Mouse (Mus musculus) ovary, postnatal 36 days (tissue): ENCODE measurements around the gene Pitpnm3.

Source experiments
- DNase-seq: peaks from one replicate; pipeline ENCODE4 v3.0.0; 2022; ENCODE audit warnings: low spot score, mixed read lengths

Pitpnm3 gene

DNA sequence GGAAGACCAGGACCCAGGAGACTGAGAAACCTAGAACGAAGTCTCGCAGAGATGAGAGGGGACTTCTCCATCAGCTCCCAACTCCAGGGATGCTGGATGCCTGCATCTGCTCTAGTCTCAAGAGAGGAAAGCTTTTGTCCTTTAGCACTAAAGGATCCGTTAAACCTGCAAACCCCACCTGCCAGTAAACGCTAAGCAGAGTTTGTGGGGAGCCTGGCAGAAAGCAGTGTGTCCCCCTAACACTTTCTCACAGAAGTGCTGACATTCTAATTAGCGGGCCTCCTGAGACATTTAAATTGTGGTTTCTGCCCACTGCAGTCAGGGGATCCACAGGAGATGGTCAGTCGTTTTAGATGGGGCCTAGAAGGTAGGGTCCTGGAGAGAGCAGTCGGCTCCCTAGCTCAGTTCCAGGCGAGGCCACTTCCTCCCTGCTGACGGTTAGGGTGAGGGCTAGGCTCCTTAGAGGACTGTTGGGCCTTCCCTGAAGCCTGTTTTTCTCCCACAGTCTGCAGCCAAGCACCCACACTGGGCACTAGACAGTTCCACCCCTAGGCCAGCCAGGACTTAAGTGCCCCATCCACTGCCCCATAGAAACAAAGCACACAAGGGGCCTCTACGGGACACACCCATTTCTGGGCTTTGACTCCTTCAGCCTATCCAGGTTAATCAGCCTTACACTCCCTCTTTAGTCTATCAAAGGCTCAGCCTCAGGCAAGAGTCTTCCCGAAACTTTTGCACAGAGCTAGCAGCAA lies 829 bp upstream of the Pitpnm3 start:
- DNase-seq: no peak

- DNase-seq: no peak
These were observed 819 bp downstream of the Pitpnm3 start for GRCm38 (mm10) chr11:72134536-72135382.

DNA sequence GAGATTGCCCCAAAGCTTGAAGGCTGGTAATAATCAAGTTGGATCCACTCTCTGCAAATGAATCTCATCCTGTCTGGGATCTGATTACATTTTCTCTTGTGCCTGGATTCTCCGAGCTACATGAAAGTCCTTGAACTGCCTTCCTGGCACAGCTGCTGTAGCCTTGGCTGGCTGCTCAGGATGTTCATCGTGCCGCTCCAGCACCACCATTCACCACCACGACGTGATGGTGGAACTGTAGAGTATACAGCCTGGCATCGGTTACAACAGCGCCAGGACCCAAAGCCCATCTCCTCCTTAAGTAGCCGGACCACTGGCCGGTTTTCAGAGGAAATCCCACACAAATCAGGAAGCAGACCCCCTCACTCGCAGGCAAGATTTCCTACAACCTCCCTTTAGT lies 2.5 kb downstream of the Pitpnm3 start:
- no peak for DNase-seq

GRCm38 (mm10) chr11:72132266-72132665 lies 3.3 kb downstream of the Pitpnm3 start:
- peak; percentile 64 for DNase-seq

GRCm38 (mm10) chr11:72131697-72132096 lies 3.9 kb downstream of the Pitpnm3 start:
- no peak for DNase-seq

DNA sequence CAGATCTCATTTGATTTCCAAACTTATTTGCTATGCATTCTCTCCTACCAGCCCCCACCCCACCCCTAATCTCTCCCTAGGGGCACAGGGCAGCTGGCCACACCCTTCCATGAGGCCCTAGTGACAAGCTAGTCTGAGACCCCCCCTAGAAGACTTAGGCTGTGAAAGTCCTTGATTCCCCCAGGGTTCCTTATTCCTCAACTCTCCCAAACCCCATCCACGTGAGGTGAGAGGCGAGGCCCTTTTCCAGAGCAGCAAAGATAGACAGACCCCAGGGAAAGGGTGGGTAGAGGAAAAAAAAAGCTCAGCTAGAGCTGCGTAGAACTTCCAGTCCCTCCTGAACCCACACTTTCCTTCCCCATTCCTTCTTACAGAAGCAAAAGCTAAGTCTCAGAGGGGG lies 4.7 kb downstream of the Pitpnm3 start:
- DNase-seq: no peak

GRCm38 (mm10) chr11:72130472-72130871 lies 5.1 kb downstream of the Pitpnm3 start:
- no peak for DNase-seq

DNA sequence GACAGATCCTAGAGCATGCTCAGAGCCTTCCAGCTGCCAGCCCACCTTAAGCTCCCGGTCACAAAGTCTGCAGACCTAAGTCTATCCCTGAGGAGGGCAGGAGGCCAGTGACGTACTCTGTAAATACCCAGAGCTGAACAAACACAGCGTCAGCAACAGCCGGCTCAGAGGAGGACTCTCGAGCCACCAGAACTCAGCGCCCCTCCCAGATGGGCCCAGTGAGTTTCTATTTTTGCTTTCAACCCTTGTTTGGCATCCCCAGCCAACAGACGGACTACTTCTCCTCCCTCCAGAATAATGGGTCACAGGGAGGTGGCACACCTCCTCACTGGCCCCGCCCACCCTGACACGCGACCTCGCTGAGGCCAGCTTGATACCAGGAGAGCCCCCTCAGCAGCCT lies 5.6 kb downstream of the Pitpnm3 start:
- no peak for DNase-seq

GRCm38 (mm10) chr11:72129032-72129894 lies 6.3 kb downstream of the Pitpnm3 start:
- no peak for DNase-seq

- DNase-seq: no peak
These were observed 8.0 kb downstream of the Pitpnm3 start for GRCm38 (mm10) chr11:72127450-72128189.

- no peak for DNase-seq
These were observed 9.8 kb downstream of the Pitpnm3 start for GRCm38 (mm10) chr11:72125781-72126180.

GRCm38 (mm10) chr11:72123531-72123930 lies 12.0 kb downstream of the Pitpnm3 start:
- no peak for DNase-seq

- no peak for DNase-seq
These were observed 15.2 kb downstream of the Pitpnm3 start for GRCm38 (mm10) chr11:72120354-72120753.

- DNase-seq: no peak
These were observed 16.9 kb downstream of the Pitpnm3 start for GRCm38 (mm10) chr11:72118630-72119029.

- no peak for DNase-seq
These were observed 22.3 kb downstream of the Pitpnm3 start for GRCm38 (mm10) chr11:72113296-72113695.

DNA sequence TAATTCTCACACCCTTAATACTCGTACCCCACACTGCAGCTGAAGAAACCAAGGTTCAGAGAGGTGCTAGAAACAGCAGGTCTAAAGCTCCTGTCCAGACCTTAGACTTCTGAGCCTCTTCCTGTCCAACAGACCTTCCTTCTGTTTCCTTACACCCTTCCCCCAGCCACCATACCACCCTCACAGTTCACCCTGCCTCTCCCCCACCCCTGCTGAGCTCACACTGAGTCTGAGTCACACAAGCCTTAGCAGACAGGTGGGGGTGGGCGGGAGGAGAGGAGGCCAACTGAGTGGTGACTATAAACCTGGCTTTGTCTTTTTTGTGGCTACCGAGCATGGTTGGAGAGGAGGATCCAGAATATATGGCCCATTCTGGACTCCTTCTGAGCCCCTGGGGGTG lies 24.9 kb downstream of the Pitpnm3 start:
- no peak for DNase-seq

GRCm38 (mm10) chr11:72104223-72104622 lies 31.4 kb downstream of the Pitpnm3 start:
- no peak for DNase-seq

- DNase-seq: no peak
These were observed 32.0 kb downstream of the Pitpnm3 start for GRCm38 (mm10) chr11:72103530-72103929.

- no peak for DNase-seq
These were observed 34.6 kb downstream of the Pitpnm3 start for GRCm38 (mm10) chr11:72100996-72101395.

DNA sequence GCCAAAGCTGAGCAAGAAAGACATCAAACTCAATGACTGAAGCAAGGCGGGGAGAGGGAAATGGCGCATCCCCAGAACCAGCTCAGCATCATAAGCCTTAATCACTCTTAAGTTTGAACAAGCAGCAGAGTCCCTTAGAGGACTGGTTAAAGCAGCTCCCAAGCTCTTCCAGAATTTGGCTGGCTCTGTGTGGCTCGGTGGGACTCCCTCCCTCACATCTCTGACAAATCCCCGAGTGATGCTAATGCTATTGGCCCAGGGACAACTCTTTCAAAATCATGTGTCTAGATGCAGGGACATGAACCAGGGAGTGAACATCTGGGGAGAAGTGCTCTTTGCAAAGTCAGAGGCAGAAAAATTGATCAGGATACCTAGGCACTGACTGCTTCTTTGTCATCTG lies 36.4 kb downstream of the Pitpnm3 start:
- no peak for DNase-seq

GRCm38 (mm10) chr11:72098027-72098426 lies 37.6 kb downstream of the Pitpnm3 start:
- no peak for DNase-seq

GRCm38 (mm10) chr11:72095994-72096393 lies 39.6 kb downstream of the Pitpnm3 start:
- DNase-seq: no peak
